Mouse (Mus musculus) bone marrow, adult 2 months (tissue): ENCODE measurements around the gene Zfp345.
"Not testable (repeated sequence)": the region's sequence is repeated elsewhere in the genome, so short reads cannot be mapped to it uniquely, and the experiment has no call there.

Experiments used
- CTCF ChIP-seq: fragments of 200-500 bp; IDR thresholded peaks from 2 replicates; pipeline ENCODE4 v1.5.1; 2011; ENCODE audit warnings: low read length, control low read depth; ENCODE audit not compliant: control insufficient read depth, insufficient read depth
- POLR2A ChIP-seq: fragments of 200-500 bp; IDR thresholded peaks from 2 replicates; pipeline ENCODE4 v1.6.1; 2011; ENCODE audit warnings: low read depth, mild to moderate bottlenecking, control low read depth, low read length, borderline replicate concordance; ENCODE audit not compliant: control insufficient read depth

DNA sequence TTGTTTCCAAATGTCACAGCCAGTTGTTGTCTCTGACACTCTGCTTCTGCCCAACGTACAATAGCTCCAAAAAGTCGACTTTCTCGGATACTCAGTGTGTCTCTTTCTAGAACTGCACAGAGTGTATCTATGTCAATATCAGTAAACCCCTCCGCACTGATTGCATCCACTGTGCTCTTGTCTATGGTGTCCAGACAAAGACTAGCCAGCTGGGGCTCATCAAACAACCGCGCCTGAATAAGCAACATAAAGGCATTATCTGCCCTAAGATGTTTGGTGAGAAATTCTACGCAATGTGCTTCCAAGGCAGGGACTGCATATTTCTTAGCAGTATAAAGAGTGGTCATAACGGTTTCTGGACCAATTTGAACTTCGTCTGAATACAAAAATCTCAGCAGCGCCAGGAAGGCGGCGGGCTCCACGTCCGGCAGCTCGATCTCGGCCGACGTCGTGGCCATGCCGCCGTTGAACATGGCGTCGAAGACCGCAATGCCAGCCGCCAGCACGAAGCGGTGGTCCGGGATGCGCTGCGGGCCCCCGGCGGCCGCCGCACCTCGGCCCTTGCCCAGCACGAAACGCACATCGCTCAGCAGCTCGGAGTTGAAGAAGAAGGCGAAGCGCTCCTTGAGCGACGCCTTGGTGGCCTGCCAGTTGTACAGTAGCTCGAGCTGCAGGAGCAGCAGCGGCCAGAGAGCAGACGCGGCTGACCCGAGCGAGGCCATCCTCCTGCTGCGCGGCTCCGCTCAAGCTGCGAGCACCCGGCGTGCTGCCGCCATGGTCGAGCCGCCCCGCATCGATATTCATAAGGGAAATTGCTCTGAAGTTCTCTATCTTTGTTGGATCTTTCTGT, 15.5 kb upstream of the Zfp345 start:
- not testable (repeated sequence) for TF ChIP-seq CTCF, POLR2A
